Mouse (Mus musculus): Measurements from ENCODE around the gene Hoxd10.

Hoxd10 gene

DNA sequence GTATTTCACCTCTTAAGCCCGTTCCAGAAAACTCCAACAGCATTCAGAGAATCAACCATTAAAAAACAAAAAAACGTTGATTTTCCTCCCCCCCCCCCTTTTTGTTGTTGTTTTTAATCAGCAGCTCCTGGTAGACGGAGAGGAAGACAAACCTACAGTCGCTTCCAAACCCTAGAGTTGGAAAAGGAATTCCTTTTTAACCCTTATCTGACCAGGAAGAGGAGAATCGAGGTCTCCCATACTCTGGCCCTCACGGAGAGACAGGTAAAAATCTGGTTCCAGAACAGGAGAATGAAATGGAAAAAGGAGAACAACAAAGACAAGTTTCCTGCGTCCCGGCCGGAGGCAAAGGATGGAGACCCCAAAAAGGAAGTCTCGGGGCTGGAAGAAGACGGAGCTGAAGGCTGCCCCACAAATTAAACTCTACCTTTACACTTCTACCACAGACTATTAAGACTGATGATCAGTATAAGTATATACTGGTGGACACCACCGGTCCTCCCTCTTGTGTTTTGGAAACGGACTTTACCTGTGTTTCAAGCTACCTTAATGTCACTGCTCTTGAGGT, 14.8 kb downstream of the Hoxd10 start:
- DNase-seq (ENCODE audit: inconsistent age in 2 of 2, low spot score in 1 of 2) = peak in 1 of 2 experiments; percentile 62

DNA sequence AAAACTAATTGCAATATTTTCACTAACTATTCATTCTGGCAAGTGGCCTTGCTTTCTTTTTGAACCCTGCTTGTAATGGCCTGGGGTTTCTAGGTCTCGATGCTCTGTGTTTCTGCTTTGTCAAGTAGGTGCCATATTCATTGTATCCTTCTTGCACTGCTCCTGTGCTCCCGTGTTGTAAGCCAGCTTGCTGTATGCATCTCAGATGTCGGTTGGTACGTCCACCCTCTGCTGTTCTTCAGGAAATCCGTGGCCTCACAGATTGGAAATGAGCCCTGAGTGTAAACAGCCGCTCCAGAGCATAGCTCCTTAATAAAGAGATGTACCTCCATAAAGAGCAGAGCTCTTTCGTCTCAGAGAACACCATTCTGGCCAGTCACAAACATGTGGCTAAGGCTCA, 15.9 kb downstream of the Hoxd10 start:
- peak in 1 of 2 experiments; percentile 53 for DNase-seq (ENCODE audit: inconsistent age in 2 of 2, low spot score in 1 of 2)

- DNase-seq (ENCODE audit: inconsistent age in 2 of 2, low spot score in 1 of 2) = peak; percentile 74 to 91
Observed at GRCm38 (mm10) chr2:74708676-74709075, 17.0 kb downstream of the Hoxd10 start.

DNA sequence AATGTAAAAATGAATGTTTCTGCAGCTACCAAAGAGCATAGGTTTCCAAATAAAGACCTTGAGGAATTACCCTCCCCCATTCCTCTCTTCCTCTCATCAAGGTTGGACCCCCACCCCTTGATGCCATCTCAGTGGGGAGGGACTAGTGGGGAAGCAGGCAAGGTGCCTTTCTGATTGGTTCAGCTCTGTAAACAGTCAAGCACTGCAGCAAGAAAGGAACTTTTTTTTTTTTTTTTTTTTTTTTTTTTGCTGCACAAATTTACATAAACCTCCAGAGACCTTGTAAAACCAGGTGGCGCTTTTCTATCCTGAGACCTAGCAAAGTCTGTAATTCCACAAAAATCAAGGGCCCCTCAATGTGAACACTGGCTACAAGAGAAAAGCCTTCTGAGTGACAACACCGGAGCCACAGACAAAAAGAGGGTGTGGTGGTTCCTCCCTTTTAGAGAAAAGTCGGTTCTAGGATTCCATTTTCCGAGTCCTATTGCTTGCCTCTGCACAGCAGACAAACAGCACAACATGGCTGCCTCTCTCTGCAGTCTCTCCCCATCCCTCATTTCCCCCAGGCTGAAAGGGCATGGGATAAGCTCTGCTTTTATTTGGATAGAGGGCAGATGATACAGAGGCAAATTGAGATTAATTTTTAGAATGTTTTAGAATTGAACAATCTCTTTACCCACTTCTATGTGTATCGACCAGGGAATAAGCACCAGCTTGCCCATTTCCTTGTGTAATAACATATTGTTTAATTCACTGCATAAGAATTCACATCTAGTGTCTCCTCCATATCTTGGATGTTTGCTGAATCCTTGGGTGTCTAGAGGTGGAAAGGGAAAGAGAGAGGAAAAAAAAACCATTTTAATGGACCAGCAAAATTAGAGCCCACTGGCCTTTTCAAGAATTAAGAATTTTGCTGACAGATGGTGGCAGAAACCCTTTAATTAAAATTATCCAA, 18.0 kb downstream of the Hoxd10 start:
- no peak for DNase-seq (ENCODE audit: inconsistent age in 2 of 2, low spot score in 1 of 2)

DNA sequence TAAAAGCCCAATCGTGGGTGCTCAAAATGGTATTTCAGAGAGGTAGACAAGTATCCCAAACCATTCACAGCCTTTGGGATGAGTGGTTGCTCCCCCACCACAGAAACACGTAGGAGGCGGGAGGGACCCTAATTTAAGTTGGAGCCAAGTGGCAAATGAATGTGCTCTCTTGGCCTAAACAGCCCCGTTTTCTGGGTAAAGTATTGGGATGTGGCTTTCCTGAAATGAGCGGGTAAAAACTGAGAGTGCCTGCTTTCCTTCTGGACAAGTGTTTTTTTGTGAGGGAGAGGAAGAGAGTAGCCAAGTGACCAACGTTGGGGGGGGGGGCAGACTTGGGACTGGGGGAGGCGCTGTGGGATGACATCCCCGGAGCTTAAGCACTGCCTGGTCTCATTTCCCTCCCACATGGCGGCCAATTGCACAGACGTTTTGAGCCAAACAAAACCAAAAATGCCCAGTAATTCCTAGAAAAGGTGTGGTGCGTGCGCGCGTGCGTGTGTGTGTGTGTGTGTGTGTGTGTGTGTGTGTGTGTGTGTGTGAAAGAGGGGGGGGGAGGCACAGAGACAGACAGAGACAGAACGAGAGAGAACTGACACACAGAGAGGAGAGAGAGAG, 19.3 kb downstream of the Hoxd10 start:
- peak in 1 of 2 experiments; percentile 71 for DNase-seq (ENCODE audit: inconsistent age in 2 of 2, low spot score in 1 of 2)

DNA sequence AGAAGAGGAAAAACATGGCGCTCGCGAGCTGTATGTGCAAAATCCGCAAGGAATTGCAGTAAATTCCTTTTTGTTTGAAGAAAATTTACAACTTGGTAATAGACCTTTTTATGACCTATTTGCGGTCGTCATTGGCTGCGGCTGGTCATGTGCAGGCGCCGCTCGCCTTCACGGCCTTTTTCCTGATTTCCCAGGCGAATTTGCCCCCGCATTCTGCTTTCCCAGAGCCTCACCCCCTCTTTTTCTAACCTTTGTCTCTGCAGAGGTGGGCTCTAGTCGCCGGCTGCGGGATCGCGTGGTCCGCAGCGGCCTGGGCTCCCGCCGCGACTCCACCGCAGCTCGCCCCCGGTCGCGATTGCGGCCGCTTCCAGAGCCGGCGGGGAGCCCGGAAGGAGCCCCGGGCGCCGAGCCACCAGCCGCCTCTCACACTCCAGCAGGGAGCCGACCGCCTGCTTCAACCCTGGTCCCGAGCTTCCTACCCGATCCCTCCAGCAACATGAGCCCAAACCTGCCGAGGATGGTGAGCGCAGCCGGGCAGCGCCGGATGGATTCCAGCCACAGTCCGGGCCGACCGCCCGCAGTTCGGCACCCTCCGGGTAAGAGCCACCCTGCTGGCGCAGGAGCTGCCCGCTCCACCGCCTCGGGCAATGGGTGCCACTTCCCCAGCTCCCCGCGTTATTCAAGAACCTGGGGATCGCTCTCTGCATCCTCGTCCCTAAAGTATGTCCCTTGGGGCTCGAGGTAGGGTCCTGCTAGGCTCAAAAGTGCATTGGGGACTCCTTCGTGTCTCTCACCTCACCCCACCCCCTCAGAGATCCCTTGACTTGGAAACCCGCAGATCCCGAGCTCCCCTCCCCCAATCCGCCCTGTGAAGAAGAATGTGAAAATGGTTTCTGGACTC, 20.2 kb downstream of the Hoxd10 start, which contains the start of the genes Hoxd3 and Hoxd4:
Hoxd3 (plus strand) TSS at position 207 of the 901 bp plus-strand sequence.
Hoxd4 (plus strand) TSS at position 209 of the 901 bp plus-strand sequence.
- peak; percentile 81 to 95 for DNase-seq (ENCODE audit: inconsistent age in 2 of 2, low spot score in 1 of 2)

GRCm38 (mm10) chr2:74713239-74714150, 21.8 kb downstream of the Hoxd10 start:
- DNase-seq (ENCODE audit: inconsistent age in 2 of 2, low spot score in 1 of 2) = peak in 1 of 2 experiments; percentile 65

- peak; percentile 52 to 83 for DNase-seq (ENCODE audit: inconsistent age in 2 of 2, low spot score in 1 of 2)
Observed at GRCm38 (mm10) chr2:74714156-74714789, 22.5 kb downstream of the Hoxd10 start.

DNA sequence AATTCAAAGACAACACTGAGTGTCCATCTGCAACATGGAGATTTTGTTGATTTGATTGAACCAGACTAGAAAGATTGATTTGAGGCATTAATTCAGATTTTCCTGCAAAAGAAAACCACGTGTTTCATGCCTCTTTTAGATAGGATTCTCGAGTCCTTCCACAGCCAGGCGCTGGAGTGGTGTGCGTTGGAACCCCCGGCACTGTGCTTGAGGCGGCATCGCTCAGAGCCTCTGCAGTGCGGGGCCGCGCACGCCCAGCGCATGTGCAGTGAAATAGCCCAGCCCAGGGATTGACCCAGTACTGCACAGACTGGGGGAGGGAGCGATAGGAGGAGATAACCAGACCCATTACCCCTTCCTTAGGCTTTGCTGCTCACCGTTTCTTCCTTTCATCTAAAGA, 23.2 kb downstream of the Hoxd10 start:
- DNase-seq (ENCODE audit: inconsistent age in 2 of 2, low spot score in 1 of 2) = peak; percentile 73 to 89

DNA sequence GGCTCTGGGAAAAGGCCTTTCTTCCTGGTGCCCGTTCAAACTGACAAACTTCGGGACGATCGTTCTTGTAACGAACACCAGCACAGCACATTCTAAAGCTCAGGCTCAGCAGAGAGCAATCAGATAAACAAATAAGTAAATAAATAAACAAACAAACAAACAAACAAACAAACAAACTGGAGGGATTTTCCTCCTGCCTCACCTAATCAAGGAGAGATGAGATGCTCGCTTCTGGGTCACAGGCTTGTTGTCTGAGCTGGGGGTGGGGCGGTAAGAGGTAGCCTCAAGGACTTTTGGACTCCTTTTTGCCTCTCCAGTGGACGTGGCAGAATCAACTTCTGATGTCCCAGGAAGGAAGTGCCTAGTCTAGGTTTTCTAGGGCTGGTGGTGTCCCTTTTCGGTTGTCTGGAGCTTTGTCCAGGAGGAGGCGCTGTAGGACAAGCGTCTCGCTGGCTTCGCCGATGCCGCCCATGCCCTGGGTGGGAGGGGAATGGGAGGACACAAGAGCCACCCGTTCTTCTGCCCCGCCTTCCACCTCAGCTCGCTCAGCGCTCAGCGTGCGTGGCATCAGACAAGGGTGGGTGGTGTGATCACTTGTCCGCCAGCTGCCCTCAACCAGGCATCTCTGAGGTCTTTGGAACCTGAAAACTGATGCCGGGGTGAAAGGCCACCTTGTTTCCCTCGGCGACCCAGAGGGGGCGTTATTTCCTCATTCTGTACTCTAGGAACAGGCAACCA, 23.9 kb downstream of the Hoxd10 start:
- peak; percentile 94 to 98 for DNase-seq (ENCODE audit: inconsistent age in 2 of 2, low spot score in 1 of 2)

- DNase-seq (ENCODE audit: inconsistent age in 2 of 2, low spot score in 1 of 2) = no peak
Observed at GRCm38 (mm10) chr2:74720384-74720783, 28.7 kb downstream of the Hoxd10 start.

- no peak for DNase-seq (ENCODE audit: inconsistent age in 2 of 2, low spot score in 1 of 2)
Observed at GRCm38 (mm10) chr2:74720955-74721491, 29.3 kb downstream of the Hoxd10 start.

GRCm38 (mm10) chr2:74721882-74722281, 30.2 kb downstream of the Hoxd10 start:
- no peak for DNase-seq (ENCODE audit: inconsistent age in 2 of 2, low spot score in 1 of 2)

GRCm38 (mm10) chr2:74722949-74723348, 31.2 kb downstream of the Hoxd10 start:
- DNase-seq (ENCODE audit: inconsistent age in 2 of 2, low spot score in 1 of 2) = no peak

DNA sequence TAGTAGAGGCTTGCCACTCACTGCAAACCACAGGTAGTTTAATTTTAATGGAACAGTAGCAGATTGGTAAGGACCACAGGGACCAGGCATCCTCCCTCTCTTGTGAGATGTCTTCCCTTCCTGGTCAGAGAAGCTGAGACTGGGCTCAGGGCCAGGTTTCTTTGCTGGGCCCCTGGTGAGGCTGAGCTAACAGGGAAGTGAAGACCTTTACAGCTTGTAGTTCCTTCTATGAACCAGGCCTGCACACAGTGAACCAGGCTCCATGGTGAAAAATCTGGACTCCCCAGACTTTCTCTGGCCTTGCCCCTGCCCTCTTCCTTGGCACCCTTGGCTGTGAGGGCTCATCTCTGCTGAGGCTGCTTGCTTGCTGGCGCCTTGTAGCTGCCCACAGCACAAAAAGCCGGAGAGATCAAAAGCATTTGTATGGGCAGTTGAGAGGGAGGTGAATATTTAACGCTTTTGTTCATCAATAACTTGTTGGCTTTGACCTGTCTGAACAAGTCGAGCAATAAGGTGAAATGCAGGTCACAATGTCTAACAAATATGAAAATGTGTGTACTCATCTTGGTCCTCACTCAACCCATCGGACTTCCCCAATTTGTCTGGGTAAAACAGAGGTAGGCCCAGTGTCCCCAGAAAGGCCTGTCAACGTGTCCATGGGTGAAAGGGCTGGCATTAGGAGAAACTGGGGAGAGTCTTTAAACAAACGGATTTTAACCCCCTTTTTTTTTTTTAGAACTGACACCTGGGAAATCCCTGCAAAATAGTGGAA, 32.7 kb downstream of the Hoxd10 start:
- no peak for DNase-seq (ENCODE audit: inconsistent age in 2 of 2, low spot score in 1 of 2)

DNA sequence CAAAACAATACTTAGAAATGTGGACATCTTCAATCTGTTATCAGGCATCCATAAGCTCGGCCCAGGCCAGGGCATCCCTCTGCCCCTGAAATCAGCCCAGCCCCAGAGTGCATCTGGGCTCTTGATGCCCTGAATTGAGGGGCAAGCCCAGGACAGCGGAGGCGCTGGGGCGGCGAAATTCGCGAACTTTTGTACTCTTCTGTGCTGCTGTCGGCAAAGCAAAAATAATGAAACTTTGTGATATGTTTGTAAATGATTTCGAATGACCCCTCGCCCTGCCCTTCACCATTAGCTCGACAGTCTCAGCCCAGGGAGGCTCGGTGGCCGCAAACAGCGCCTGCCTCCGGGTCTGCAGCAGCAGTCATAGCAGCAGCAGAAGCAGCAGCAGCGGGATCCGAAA, 33.4 kb downstream of the Hoxd10 start:
- DNase-seq (ENCODE audit: inconsistent age in 2 of 2, low spot score in 1 of 2) = no peak

DNA sequence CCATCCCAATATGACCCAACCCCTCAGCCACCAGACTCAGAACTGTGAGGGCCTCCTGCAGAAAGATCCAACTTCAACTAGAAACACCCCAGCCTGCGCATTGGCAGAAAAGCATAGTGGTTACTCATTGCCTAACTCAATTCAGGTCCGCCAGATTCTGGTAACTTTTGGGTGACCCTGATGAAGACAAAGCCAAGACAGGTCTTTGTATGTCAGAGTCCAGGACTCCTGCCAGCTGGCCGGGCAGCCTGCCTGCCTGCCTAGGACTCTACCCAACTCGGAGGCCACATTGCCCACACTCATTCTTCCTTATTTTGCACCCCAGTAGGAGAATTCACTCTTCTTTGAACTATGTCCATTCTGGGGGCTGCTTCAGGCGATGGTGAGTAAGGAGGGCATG, 34.8 kb downstream of the Hoxd10 start, which contains the start of gene Gm28230:
Gm28230 (plus strand) TSS at position 178 of the 400 bp plus-strand sequence.
- peak in 1 of 2 experiments; percentile 69 for DNase-seq (ENCODE audit: inconsistent age in 2 of 2, low spot score in 1 of 2)
